Mouse (Mus musculus) heart, adult 2 months (tissue): ENCODE data around the gene Gm21698.
"Not testable (repeated sequence)": the region's sequence is repeated elsewhere in the genome, so short reads cannot be mapped to it uniquely, and the experiment has no call there.

Source experiments
- CTCF ChIP-seq: fragments of 200-600 bp; IDR thresholded peaks from 2 replicates; pipeline ENCODE4 v1.8.1; 2022; ENCODE audit warnings: antibody characterized with exemption, mild to moderate bottlenecking, moderate library complexity
- POLR2A ChIP-seq: fragments of 200-500 bp; IDR thresholded peaks from 2 replicates; pipeline ENCODE4 v1.6.1; 2011; ENCODE audit warnings: mild to moderate bottlenecking, low read depth, low read length, control low read depth; ENCODE audit not compliant: insufficient read depth

- not testable (repeated sequence) for TF ChIP-seq CTCF, POLR2A
Observed at GRCm38 (mm10) chr5:25956611-25957010, 31.8 kb downstream of the Gm21698 start.
